Mouse (Mus musculus): ENCODE data around the gene Rxrg. TPM values are rescaled to one million over a fixed set of nuclear protein-coding genes. Genes with fewer than 3 reads are reported as not detected.

The Rxrg gene
- 10 to 100 TPM in 1 of 2 experiments, 1 to 10 TPM in 1; 5.9 to 12.4 TPM for total RNA-seq (2021)

GRCm38 (mm10) chr1:167598255-167599081, at the start of gene Rxrg:
TSS of gene Rxrg (plus strand) at chr1:167598384.
- intact Hi-C loops (cut with DNase I), result no loop called here
- DNase-seq (ENCODE audit: extremely low spot score in 1 of 2, low spot score in 2 of 2), result peak; percentile 28 to 66

GRCm38 (mm10) chr1:167549324-167549723, 48.9 kb upstream of the Rxrg start:
- intact Hi-C loops (cut with DNase I), result no loop called here
- no peak for DNase-seq (ENCODE audit: extremely low spot score in 1 of 2, low spot score in 2 of 2)

GRCm38 (mm10) chr1:167551601-167552000, 46.6 kb upstream of the Rxrg start:
- DNase-seq (ENCODE audit: extremely low spot score in 1 of 2, low spot score in 2 of 2), result peak; percentile 2 to 46

GRCm38 (mm10) chr1:167553959-167554526, 44.1 kb upstream of the Rxrg start:
- intact Hi-C loops (cut with DNase I), result no loop called here
- DNase-seq (ENCODE audit: extremely low spot score in 1 of 2, low spot score in 2 of 2), result no peak

More at GRCm38 (mm10) chr1:167551601-167552000, 46.6 kb upstream of the Rxrg start:
- intact Hi-C loops (cut with DNase I), result no loop called here

GRCm38 (mm10) chr1:167566571-167566970, 31.6 kb upstream of the Rxrg start:
- intact Hi-C loops (cut with DNase I), result no loop called here

GRCm38 (mm10) chr1:167579131-167579530, 19.1 kb upstream of the Rxrg start:
- intact Hi-C loops (cut with DNase I), result no loop called here
- DNase-seq (ENCODE audit: extremely low spot score in 1 of 2, low spot score in 2 of 2), result no peak

More at GRCm38 (mm10) chr1:167566571-167566970, 31.6 kb upstream of the Rxrg start:
- DNase-seq (ENCODE audit: extremely low spot score in 1 of 2, low spot score in 2 of 2), result no peak

- intact Hi-C loops (cut with DNase I), result no loop called here
Observed at GRCm38 (mm10) chr1:167583195-167583594, 15.0 kb upstream of the Rxrg start.

GRCm38 (mm10) chr1:167583888-167584287, 14.3 kb upstream of the Rxrg start:
- intact Hi-C loops (cut with DNase I), result no loop called here
- no peak for DNase-seq (ENCODE audit: extremely low spot score in 1 of 2, low spot score in 2 of 2)

More at GRCm38 (mm10) chr1:167583195-167583594, 15.0 kb upstream of the Rxrg start:
- no peak for DNase-seq (ENCODE audit: extremely low spot score in 1 of 2, low spot score in 2 of 2)

GRCm38 (mm10) chr1:167588747-167589558, 9.2 kb upstream of the Rxrg start:
- intact Hi-C loops (cut with DNase I), result no loop called here
- no peak for DNase-seq (ENCODE audit: extremely low spot score in 1 of 2, low spot score in 2 of 2)

- intact Hi-C loops (cut with DNase I), result no loop called here
- DNase-seq (ENCODE audit: extremely low spot score in 1 of 2, low spot score in 2 of 2), result no peak
Observed at GRCm38 (mm10) chr1:167592175-167592574, 6.0 kb upstream of the Rxrg start.

GRCm38 (mm10) chr1:167599211-167599735, 1.1 kb downstream of the Rxrg start:
- DNase-seq (ENCODE audit: extremely low spot score in 1 of 2, low spot score in 2 of 2), result no peak
- intact Hi-C loops (cut with DNase I), result no loop called here

GRCm38 (mm10) chr1:167608201-167608741, 10.1 kb downstream of the Rxrg start:
- intact Hi-C loops (cut with DNase I), result no loop called here
- DNase-seq (ENCODE audit: extremely low spot score in 1 of 2, low spot score in 2 of 2), result peak; percentile 39 to 56

- intact Hi-C loops (cut with DNase I), result loop anchor here (5.0 kb wide), 1 partner anchor 175 kb away; no protein-coding TSS in a partner anchor
Observed at GRCm38 (mm10) chr1:167617131-167617530, 18.9 kb downstream of the Rxrg start.

GRCm38 (mm10) chr1:167617995-167618489, 19.9 kb downstream of the Rxrg start:
- DNase-seq (ENCODE audit: extremely low spot score in 1 of 2, low spot score in 2 of 2), result peak in 1 of 2 experiments; percentile 29
- intact Hi-C loops (cut with DNase I), result loop anchor here (5.0 kb wide), 1 partner anchor 176 kb away; no protein-coding TSS in a partner anchor

More at GRCm38 (mm10) chr1:167617131-167617530, 18.9 kb downstream of the Rxrg start:
- DNase-seq (ENCODE audit: extremely low spot score in 1 of 2, low spot score in 2 of 2), result no peak

GRCm38 (mm10) chr1:167620206-167620795, 22.1 kb downstream of the Rxrg start:
- intact Hi-C loops (cut with DNase I), result no loop called here
- no peak for DNase-seq (ENCODE audit: extremely low spot score in 1 of 2, low spot score in 2 of 2)

GRCm38 (mm10) chr1:167625098-167625497, 26.9 kb downstream of the Rxrg start:
- DNase-seq (ENCODE audit: extremely low spot score in 1 of 2, low spot score in 2 of 2), result no peak
- intact Hi-C loops (cut with DNase I), result no loop called here

- DNase-seq (ENCODE audit: extremely low spot score in 1 of 2, low spot score in 2 of 2), result no peak
- intact Hi-C loops (cut with DNase I), result no loop called here
Observed at GRCm38 (mm10) chr1:167631765-167632164, 33.6 kb downstream of the Rxrg start.

- no peak for DNase-seq (ENCODE audit: extremely low spot score in 1 of 2, low spot score in 2 of 2)
- intact Hi-C loops (cut with DNase I), result no loop called here
Observed at GRCm38 (mm10) chr1:167635702-167636101, 37.5 kb downstream of the Rxrg start.

All from left cerebral cortex, postnatal 10 days (tissue).